Mouse (Mus musculus): Measurements from ENCODE around the gene Ncapg. TPM values are rescaled to one million over a fixed set of nuclear protein-coding genes. Genes with fewer than 3 reads are reported as not detected.

The Ncapg gene
- polyA plus RNA-seq, 1 experiment from 2014 or later = 70.1 TPM

GRCm38 (mm10) chr5:45691678-45692077 lies 22.0 kb downstream of the Ncapg start:
- DNase-seq (ENCODE audit: low spot score) = no peak

- no peak for DNase-seq (ENCODE audit: low spot score)
Observed at GRCm38 (mm10) chr5:45706811-45707210, 37.1 kb downstream of the Ncapg start.

- DNase-seq (ENCODE audit: low spot score) = no peak
Observed at GRCm38 (mm10) chr5:45709653-45710052, 39.9 kb downstream of the Ncapg start.

GRCm38 (mm10) chr5:45718848-45719488 lies 49.2 kb downstream of the Ncapg start:
- DNase-seq (ENCODE audit: low spot score) = no peak

- no peak for DNase-seq (ENCODE audit: low spot score)
Observed at GRCm38 (mm10) chr5:45733751-45734150, 64.0 kb downstream of the Ncapg start.

GRCm38 (mm10) chr5:45737911-45738310 lies 68.2 kb downstream of the Ncapg start:
- no peak for DNase-seq (ENCODE audit: low spot score)

Other genes starting within 250 kb of the Ncapg start
- gene Qdpr, start 219.7 kb upstream of the Ncapg start, polyA plus RNA-seq (2015; fragmentation: Nextera tagmentation; extraction: Ambion mirVana) = 125 and 126 TPM in 2 replicates
- gene Clrn2, start 216.2 kb upstream of the Ncapg start, polyA plus RNA-seq (2015; fragmentation: Nextera tagmentation; extraction: Ambion mirVana) = not detected in 2 replicates
- 45.1 and 48.1 TPM in 2 replicates for gene Lap3, start 176.5 kb upstream of the Ncapg start, polyA plus RNA-seq (2015; fragmentation: Nextera tagmentation; extraction: Ambion mirVana)
- gene Med28, start 149.7 kb upstream of the Ncapg start, polyA plus RNA-seq (2015; fragmentation: Nextera tagmentation; extraction: Ambion mirVana) = 257 and 260 TPM in 2 replicates
- 0.14 and 0.20 TPM in 2 replicates for gene Fam184b, start 30.3 kb upstream of the Ncapg start, polyA plus RNA-seq (2015; fragmentation: Nextera tagmentation; extraction: Ambion mirVana)
- gene Lcorl, start 187.7 kb downstream of the Ncapg start, polyA plus RNA-seq (2015; fragmentation: Nextera tagmentation; extraction: Ambion mirVana) = 13.7 and 19.4 TPM in 2 replicates

Measured in thymus, postnatal 0 days (tissue).